Mouse (Mus musculus): ENCODE data around the gene Lcmt2. TPM values are rescaled to one million over a fixed set of nuclear protein-coding genes. Genes with fewer than 3 reads are reported as not detected.

Lcmt2 gene
- polyA plus RNA-seq, 1 experiment from 2014 or later, result 16.8 TPM

GRCm38 (mm10) chr2:121169173-121169572, 28.7 kb upstream of the Lcmt2 start:
- H3K4me3 ChIP-seq (ENCODE audit: low read depth, low read length), result peak overlapping the region; percentile 86
- peak overlapping the region; percentile 99 for H3K4me2 ChIP-seq
- DNase-seq (ENCODE audit: low spot score) (no peak), ATAC-seq (replicated peaks; ENCODE audit: low FRiP score) (no peak)
- peak overlapping the region; percentile 83 for H3K9ac ChIP-seq (ENCODE audit: low read depth, low read length)
- H3K27me3 ChIP-seq (replicated peaks; ENCODE audit: control insufficient read depth, insufficient read depth, low read length), result no peaks in the 10 kb centered on the region
- WGBS, result 53% methylated on average over 4 of the region's 4 CpGs
- H3K36me3 ChIP-seq (ENCODE audit: control insufficient read depth, insufficient read depth, low read length), result peaks cover 4% of the 10 kb centered on the region; the same call in 1 of the 2 replicates
- peaks cover 20% of the 10 kb centered on the region for H3K4me1 ChIP-seq (replicated peaks; ENCODE audit: control insufficient read depth, insufficient read depth, low read length)
- H3K27ac ChIP-seq (ENCODE audit: low read depth, low read length), result no peak overlapping the region
- H3K9me3 ChIP-seq (ENCODE audit: control insufficient read depth, low read length), result no peaks in the 10 kb centered on the region

- Histone ChIP-seq H3K36me3 (ENCODE audit: control insufficient read depth, insufficient read depth, low read length) (peaks cover 6% of the 10 kb centered on the region; the same call in 1 of the 2 replicates), H3K9ac (ENCODE audit: low read depth, low read length) (no peak overlapping the region), H3K4me3 (ENCODE audit: low read depth, low read length) (no peak overlapping the region), H3K9me3 (ENCODE audit: control insufficient read depth, low read length) (no peaks in the 10 kb centered on the region), H3K27me3 (replicated peaks; ENCODE audit: control insufficient read depth, insufficient read depth, low read length) (no peaks in the 10 kb centered on the region), H3K4me2 (no peak overlapping the region), H3K27ac (ENCODE audit: low read depth, low read length) (no peak overlapping the region), H3K4me1 (replicated peaks; ENCODE audit: control insufficient read depth, insufficient read depth, low read length) (no peaks in the 10 kb centered on the region)
- no peak for ATAC-seq (replicated peaks; ENCODE audit: low FRiP score)
- DNase-seq (ENCODE audit: low spot score), result no peak
- WGBS, result 74% methylated on average over 3 of the region's 3 CpGs
Observed at GRCm38 (mm10) chr2:121153100-121153499, 12.6 kb upstream of the Lcmt2 start.

- Histone ChIP-seq H3K4me1 (replicated peaks; ENCODE audit: control insufficient read depth, insufficient read depth, low read length) (no peaks in the 10 kb centered on the region), H3K9ac (ENCODE audit: low read depth, low read length) (no peak overlapping the region), H3K36me3 (ENCODE audit: control insufficient read depth, insufficient read depth, low read length) (peaks cover 6% of the 10 kb centered on the region; the same call in 1 of the 2 replicates), H3K27me3 (replicated peaks; ENCODE audit: control insufficient read depth, insufficient read depth, low read length) (no peaks in the 10 kb centered on the region), H3K9me3 (ENCODE audit: control insufficient read depth, low read length) (no peaks in the 10 kb centered on the region), H3K4me3 (ENCODE audit: low read depth, low read length) (no peak overlapping the region), H3K4me2 (no peak overlapping the region), H3K27ac (ENCODE audit: low read depth, low read length) (no peak overlapping the region)
- DNase-seq (ENCODE audit: low spot score) (no peak), ATAC-seq (replicated peaks; ENCODE audit: low FRiP score) (no peak)
- WGBS, result 69% methylated on average over 5 of the region's 5 CpGs
Observed at GRCm38 (mm10) chr2:121149679-121150078, 9.2 kb upstream of the Lcmt2 start.

- H3K27me3 ChIP-seq (replicated peaks; ENCODE audit: control insufficient read depth, insufficient read depth, low read length), result no peaks in the 10 kb centered on the region
- no peaks in the 10 kb centered on the region for H3K9me3 ChIP-seq (ENCODE audit: control insufficient read depth, low read length)
- H3K27ac ChIP-seq (ENCODE audit: low read depth, low read length), result no peak overlapping the region
- H3K9ac ChIP-seq (ENCODE audit: low read depth, low read length), result no peak overlapping the region
- H3K4me3 ChIP-seq (ENCODE audit: low read depth, low read length), result no peak overlapping the region
- WGBS, result 50% methylated on average over 2 of the region's 2 CpGs
- peaks cover 14% of the 10 kb centered on the region for H3K36me3 ChIP-seq (ENCODE audit: control insufficient read depth, insufficient read depth, low read length)
- DNase-seq (ENCODE audit: low spot score), result no peak
- no peak overlapping the region for H3K4me2 ChIP-seq
- peaks cover 20% of the 10 kb centered on the region for H3K4me1 ChIP-seq (replicated peaks; ENCODE audit: control insufficient read depth, insufficient read depth, low read length)
- no peak for ATAC-seq (replicated peaks; ENCODE audit: low FRiP score)
Observed at GRCm38 (mm10) chr2:121142415-121142814, 2.0 kb upstream of the Lcmt2 start.

GRCm38 (mm10) chr2:121141216-121142035, 973 bp upstream of the Lcmt2 start:
- peak overlapping the region; percentile 82 for H3K27ac ChIP-seq (ENCODE audit: low read depth, low read length)
- WGBS, result 74% methylated on average over 16 of the region's 16 CpGs
- DNase-seq (ENCODE audit: low spot score), result no peak
- H3K4me1 ChIP-seq (replicated peaks; ENCODE audit: control insufficient read depth, insufficient read depth, low read length), result peaks cover 20% of the 10 kb centered on the region
- peaks cover 14% of the 10 kb centered on the region for H3K36me3 ChIP-seq (ENCODE audit: control insufficient read depth, insufficient read depth, low read length)
- ATAC-seq (replicated peaks; ENCODE audit: low FRiP score), result no peak
- H3K9ac ChIP-seq (ENCODE audit: low read depth, low read length), result peak overlapping the region; percentile 92
- H3K4me3 ChIP-seq (ENCODE audit: low read depth, low read length), result peak overlapping the region; percentile 78
- peak overlapping the region; percentile 90 for H3K4me2 ChIP-seq
- no peaks in the 10 kb centered on the region for H3K27me3 ChIP-seq (replicated peaks; ENCODE audit: control insufficient read depth, insufficient read depth, low read length)
- H3K9me3 ChIP-seq (ENCODE audit: control insufficient read depth, low read length), result no peaks in the 10 kb centered on the region

- H3K27ac ChIP-seq (ENCODE audit: low read depth, low read length), result peak overlapping the region; percentile 82
- no peaks in the 10 kb centered on the region for H3K27me3 ChIP-seq (replicated peaks; ENCODE audit: control insufficient read depth, insufficient read depth, low read length)
- WGBS, result 52% methylated on average over 29 of the region's 29 CpGs
- H3K9ac ChIP-seq (ENCODE audit: low read depth, low read length), result peak overlapping the region; percentile 92
- H3K4me2 ChIP-seq, result peak overlapping the region; percentile 90
- H3K9me3 ChIP-seq (ENCODE audit: control insufficient read depth, low read length), result 0 out of 2 replicates have a peak, but pooled peaks cover 2% of the 10 kb centered on the region
- DNase-seq (ENCODE audit: low spot score) (peak; percentile 34), ATAC-seq (replicated peaks; ENCODE audit: low FRiP score) (no peak; the same call in 1 of the 2 replicates)
- H3K4me3 ChIP-seq (ENCODE audit: low read depth, low read length), result peak overlapping the region; percentile 78
- H3K36me3 ChIP-seq (ENCODE audit: control insufficient read depth, insufficient read depth, low read length), result peaks cover 14% of the 10 kb centered on the region
- H3K4me1 ChIP-seq (replicated peaks; ENCODE audit: control insufficient read depth, insufficient read depth, low read length), result peaks cover 20% of the 10 kb centered on the region
Observed at GRCm38 (mm10) chr2:121139266-121140017, 1.0 kb downstream of the Lcmt2 start.

GRCm38 (mm10) chr2:121137371-121137770, 3.1 kb downstream of the Lcmt2 start:
- H3K4me2 ChIP-seq, result no peak overlapping the region
- H3K27me3 ChIP-seq (replicated peaks; ENCODE audit: control insufficient read depth, insufficient read depth, low read length), result no peaks in the 10 kb centered on the region
- H3K9ac ChIP-seq (ENCODE audit: low read depth, low read length), result no peak overlapping the region
- DNase-seq (ENCODE audit: low spot score) (no peak), ATAC-seq (replicated peaks; ENCODE audit: low FRiP score) (no peak)
- H3K36me3 ChIP-seq (ENCODE audit: control insufficient read depth, insufficient read depth, low read length), result peaks cover 14% of the 10 kb centered on the region
- 0 out of 2 replicates have a peak, but pooled peaks cover 2% of the 10 kb centered on the region for H3K9me3 ChIP-seq (ENCODE audit: control insufficient read depth, low read length)
- no peak overlapping the region for H3K4me3 ChIP-seq (ENCODE audit: low read depth, low read length)
- WGBS, result 93% methylated on average over 4 of the region's 4 CpGs
- H3K4me1 ChIP-seq (replicated peaks; ENCODE audit: control insufficient read depth, insufficient read depth, low read length), result peaks cover 20% of the 10 kb centered on the region
- H3K27ac ChIP-seq (ENCODE audit: low read depth, low read length), result no peak overlapping the region

GRCm38 (mm10) chr2:121132822-121133221, 7.6 kb downstream of the Lcmt2 start:
- H3K27me3 ChIP-seq (replicated peaks; ENCODE audit: control insufficient read depth, insufficient read depth, low read length), result no peaks in the 10 kb centered on the region
- H3K9me3 ChIP-seq (ENCODE audit: control insufficient read depth, low read length), result 0 out of 2 replicates have a peak, but pooled peaks cover 2% of the 10 kb centered on the region
- H3K4me3 ChIP-seq (ENCODE audit: low read depth, low read length), result no peak overlapping the region
- H3K27ac ChIP-seq (ENCODE audit: low read depth, low read length), result no peak overlapping the region
- H3K9ac ChIP-seq (ENCODE audit: low read depth, low read length), result no peak overlapping the region
- DNase-seq (ENCODE audit: low spot score) (no peak), ATAC-seq (replicated peaks; ENCODE audit: low FRiP score) (no peak)
- H3K4me2 ChIP-seq, result no peak overlapping the region
- no peaks in the 10 kb centered on the region for H3K4me1 ChIP-seq (replicated peaks; ENCODE audit: control insufficient read depth, insufficient read depth, low read length)
- 63% methylated on average over 1 of the region's 1 CpGs for WGBS
- no peaks in the 10 kb centered on the region for H3K36me3 ChIP-seq (ENCODE audit: control insufficient read depth, insufficient read depth, low read length)
